Mouse (Mus musculus) liver, embryonic 15.5 days (tissue): ENCODE measurements around the gene Hhat. TPM values are rescaled to one million over a fixed set of nuclear protein-coding genes. Genes with fewer than 3 reads are reported as not detected.
A peak's percentile ranks its signal among the peaks of the same experiment; 100 is the strongest.

ENCODE experiments used
- ATAC-seq: fragments of 200-750 bp; cut with Nextera tagmentation; 2 replicates; pipeline ENCODE4 v1.8.0; 2017; ENCODE audit warnings: moderate number of reproducible peaks, mild to moderate bottlenecking, moderate library complexity; ENCODE audit not compliant: insufficient read depth
- H3K27ac ChIP-seq: fragments of 300-500 bp; sonication (generic); replicated peaks from 2 replicates; pipeline ENCODE4 v1.5.1; 2015; ENCODE audit warnings: mild to moderate bottlenecking, inconsistent platforms
- H3K27me3 ChIP-seq: fragments of 300-500 bp; sonication (generic); 2 replicates; pipeline ENCODE4 v1.6.1; 2015; ENCODE audit warnings: mild to moderate bottlenecking, inconsistent platforms
- H3K36me3 ChIP-seq: fragments of 300-500 bp; sonication (generic); replicated peaks from 2 replicates; pipeline ENCODE4 v1.6.1; 2015; ENCODE audit warnings: moderate library complexity, mild to moderate bottlenecking, inconsistent platforms
- H3K4me1 ChIP-seq: fragments of 300-500 bp; sonication (generic); replicated peaks from 2 replicates; pipeline ENCODE4 v1.6.1; 2015; ENCODE audit warnings: inconsistent platforms
- H3K4me2 ChIP-seq: fragments of 300-500 bp; sonication (generic); 2 replicates; pipeline ENCODE4 v1.6.1; 2015; ENCODE audit warnings: moderate library complexity, mild to moderate bottlenecking, inconsistent platforms
- H3K4me3 ChIP-seq: fragments of 300-500 bp; sonication (generic); replicated peaks from 2 replicates; pipeline ENCODE4 v1.5.1; 2015; ENCODE audit warnings: mild to moderate bottlenecking, inconsistent platforms
- H3K9ac ChIP-seq: fragments of 300-500 bp; sonication (generic); 2 replicates; pipeline ENCODE4 v1.6.1; 2015; ENCODE audit warnings: moderate library complexity, mild to moderate bottlenecking, inconsistent platforms
- H3K9me3 ChIP-seq: fragments of 300-500 bp; sonication (generic); replicated peaks from 2 replicates; pipeline ENCODE4 v1.6.1; 2016; ENCODE audit warnings: inconsistent platforms
- WGBS: fragments of 180-500 bp; shearing (Covaris S2); methylation state at CpG from one replicate; pipeline ENCODE4 v1.1.7; 2015; ENCODE audit warnings: mixed read lengths; ENCODE audit not compliant: insufficient replicate concordance; 5-methylcytosine and 5-hydroxymethylcytosine counted together
- polyA plus RNA-seq: library from polyadenylated mRNA; unstranded; fragments of >200 nt; fragmentation: Nextera tagmentation; extraction: Ambion mirVana; gene quantifications from 2 replicates; pipeline ENCODE4 v1.2.1, GENCODE M21; 2015

Hhat gene
- polyA plus RNA-seq, 1 experiment from 2014 or later = 1.1 TPM

GRCm38 (mm10) chr1:192639175-192639574 lies 131.8 kb downstream of the Hhat start:
- WGBS = 43% methylated on average over 3 of the region's 3 CpGs
- ATAC-seq = no peak

GRCm38 (mm10) chr1:192621843-192622242 lies 149.2 kb downstream of the Hhat start:
- 39% methylated on average over 2 of the region's 2 CpGs for WGBS

More at GRCm38 (mm10) chr1:192639175-192639574, 131.8 kb downstream of the Hhat start:
- Histone ChIP-seq H3K4me1 (no peaks in the 10 kb centered on the region), H3K9me3 (no peaks in the 10 kb centered on the region), H3K4me3 (no peak overlapping the region), H3K9ac (no peak overlapping the region), H3K27ac (no peak overlapping the region), H3K27me3 (no peaks in the 10 kb centered on the region), H3K4me2 (no peak overlapping the region), H3K36me3 (no peaks in the 10 kb centered on the region)

GRCm38 (mm10) chr1:192613271-192613670 lies 157.8 kb downstream of the Hhat start:
- Histone ChIP-seq H3K4me3 (no peak overlapping the region), H3K9me3 (no peaks in the 10 kb centered on the region), H3K4me1 (0 out of 2 replicates have a peak, but pooled peaks cover 3% of the 10 kb centered on the region), H3K4me2 (no peak overlapping the region), H3K9ac (no peak overlapping the region), H3K27me3 (no peaks in the 10 kb centered on the region), H3K36me3 (no peaks in the 10 kb centered on the region), H3K27ac (no peak overlapping the region)
- no peak for ATAC-seq
- 62% methylated on average over 6 of the region's 6 CpGs for WGBS

More at GRCm38 (mm10) chr1:192621843-192622242, 149.2 kb downstream of the Hhat start:
- H3K27ac ChIP-seq = no peak overlapping the region
- H3K36me3 ChIP-seq = no peaks in the 10 kb centered on the region
- no peaks in the 10 kb centered on the region for H3K4me1 ChIP-seq
- H3K4me2 ChIP-seq = no peak overlapping the region
- H3K4me3 ChIP-seq = no peak overlapping the region
- no peak overlapping the region for H3K9ac ChIP-seq
- no peaks in the 10 kb centered on the region for H3K9me3 ChIP-seq
- H3K27me3 ChIP-seq = no peaks in the 10 kb centered on the region
- ATAC-seq = no peak

- H3K27me3 ChIP-seq = no peaks in the 10 kb centered on the region
- ATAC-seq = peak; percentile 62
- 60% methylated on average over 11 of the region's 11 CpGs for WGBS
- H3K9me3 ChIP-seq = no peaks in the 10 kb centered on the region
- H3K4me2 ChIP-seq = no peak overlapping the region
- H3K4me3 ChIP-seq = no peak overlapping the region
- no peak overlapping the region for H3K9ac ChIP-seq
- no peaks in the 10 kb centered on the region for H3K36me3 ChIP-seq
- no peak overlapping the region for H3K27ac ChIP-seq
- H3K4me1 ChIP-seq = 0 out of 2 replicates have a peak, but pooled peaks cover 3% of the 10 kb centered on the region
Observed at GRCm38 (mm10) chr1:192611996-192612739, 158.9 kb downstream of the Hhat start.

- H3K4me2 ChIP-seq = no peak overlapping the region
- 35% methylated on average over 8 of the region's 8 CpGs for WGBS
- H3K27me3 ChIP-seq = no peaks in the 10 kb centered on the region
- ATAC-seq = no peak
- H3K9ac ChIP-seq = no peak overlapping the region
- H3K27ac ChIP-seq = no peak overlapping the region
- no peaks in the 10 kb centered on the region for H3K4me1 ChIP-seq
- no peaks in the 10 kb centered on the region for H3K9me3 ChIP-seq
- H3K36me3 ChIP-seq = no peaks in the 10 kb centered on the region
- H3K4me3 ChIP-seq = no peak overlapping the region
Observed at GRCm38 (mm10) chr1:192606876-192607275, 164.1 kb downstream of the Hhat start.

GRCm38 (mm10) chr1:192604413-192604812 lies 166.6 kb downstream of the Hhat start:
- Histone ChIP-seq H3K4me1 (no peaks in the 10 kb centered on the region), H3K9me3 (no peaks in the 10 kb centered on the region), H3K36me3 (no peaks in the 10 kb centered on the region), H3K4me2 (no peak overlapping the region), H3K27me3 (no peaks in the 10 kb centered on the region), H3K4me3 (no peak overlapping the region), H3K27ac (no peak overlapping the region), H3K9ac (no peak overlapping the region)
- no peak for ATAC-seq
- WGBS = 67% methylated on average over 5 of the region's 5 CpGs

GRCm38 (mm10) chr1:192603556-192603955 lies 167.5 kb downstream of the Hhat start:
- no peaks in the 10 kb centered on the region for H3K27me3 ChIP-seq
- 54% methylated on average over 7 of the region's 7 CpGs for WGBS
- no peak overlapping the region for H3K27ac ChIP-seq
- H3K4me2 ChIP-seq = no peak overlapping the region
- H3K9ac ChIP-seq = no peak overlapping the region
- no peaks in the 10 kb centered on the region for H3K36me3 ChIP-seq
- no peaks in the 10 kb centered on the region for H3K9me3 ChIP-seq
- H3K4me3 ChIP-seq = no peak overlapping the region
- no peak for ATAC-seq
- H3K4me1 ChIP-seq = no peaks in the 10 kb centered on the region

- no peak for ATAC-seq
- H3K9ac ChIP-seq = no peak overlapping the region
- no peaks in the 10 kb centered on the region for H3K4me1 ChIP-seq
Observed at GRCm38 (mm10) chr1:192601206-192601605, 169.8 kb downstream of the Hhat start.

GRCm38 (mm10) chr1:192599746-192600145 lies 171.3 kb downstream of the Hhat start:
- H3K27ac ChIP-seq = no peak overlapping the region
- no peak overlapping the region for H3K9ac ChIP-seq
- WGBS = 27% methylated on average over 7 of the region's 7 CpGs
- H3K36me3 ChIP-seq = no peaks in the 10 kb centered on the region
- no peak overlapping the region for H3K4me2 ChIP-seq
- no peaks in the 10 kb centered on the region for H3K9me3 ChIP-seq
- no peak overlapping the region for H3K4me3 ChIP-seq
- H3K27me3 ChIP-seq = no peaks in the 10 kb centered on the region
- no peaks in the 10 kb centered on the region for H3K4me1 ChIP-seq
- ATAC-seq = no peak

More at GRCm38 (mm10) chr1:192601206-192601605, 169.8 kb downstream of the Hhat start:
- WGBS = 68% methylated on average over 3 of the region's 3 CpGs
- Histone ChIP-seq H3K9me3 (no peaks in the 10 kb centered on the region), H3K4me3 (no peak overlapping the region), H3K27ac (no peak overlapping the region), H3K4me2 (no peak overlapping the region), H3K27me3 (no peaks in the 10 kb centered on the region), H3K36me3 (no peaks in the 10 kb centered on the region)

GRCm38 (mm10) chr1:192598380-192598779 lies 172.6 kb downstream of the Hhat start:
- 38% methylated on average over 2 of the region's 2 CpGs for WGBS

GRCm38 (mm10) chr1:192595426-192595825 lies 175.6 kb downstream of the Hhat start:
- Histone ChIP-seq H3K9me3 (no peaks in the 10 kb centered on the region), H3K4me3 (no peak overlapping the region), H3K27me3 (no peaks in the 10 kb centered on the region), H3K4me2 (no peak overlapping the region), H3K9ac (no peak overlapping the region), H3K4me1 (no peaks in the 10 kb centered on the region), H3K36me3 (no peaks in the 10 kb centered on the region), H3K27ac (no peak overlapping the region)
- ATAC-seq = no peak
- 39% methylated on average over 4 of the region's 4 CpGs for WGBS

More at GRCm38 (mm10) chr1:192598380-192598779, 172.6 kb downstream of the Hhat start:
- no peaks in the 10 kb centered on the region for H3K4me1 ChIP-seq
- H3K27ac ChIP-seq = no peak overlapping the region
- no peaks in the 10 kb centered on the region for H3K9me3 ChIP-seq
- H3K36me3 ChIP-seq = no peaks in the 10 kb centered on the region
- no peak overlapping the region for H3K4me2 ChIP-seq
- no peak overlapping the region for H3K4me3 ChIP-seq
- H3K9ac ChIP-seq = no peak overlapping the region
- no peaks in the 10 kb centered on the region for H3K27me3 ChIP-seq
- no peak for ATAC-seq
